Mouse (Mus musculus) bone marrow, adult 2 months (tissue): ENCODE results near the gene Myh7b.

ENCODE experiments used
- CTCF ChIP-seq: fragments of 200-500 bp; IDR thresholded peaks from 2 replicates; pipeline ENCODE4 v1.5.1; 2011; ENCODE audit warnings: low read length, control low read depth; ENCODE audit not compliant: control insufficient read depth, insufficient read depth
- POLR2A ChIP-seq: fragments of 200-500 bp; IDR thresholded peaks from 2 replicates; pipeline ENCODE4 v1.6.1; 2011; ENCODE audit warnings: low read depth, mild to moderate bottlenecking, control low read depth, low read length, borderline replicate concordance; ENCODE audit not compliant: control insufficient read depth

DNA sequence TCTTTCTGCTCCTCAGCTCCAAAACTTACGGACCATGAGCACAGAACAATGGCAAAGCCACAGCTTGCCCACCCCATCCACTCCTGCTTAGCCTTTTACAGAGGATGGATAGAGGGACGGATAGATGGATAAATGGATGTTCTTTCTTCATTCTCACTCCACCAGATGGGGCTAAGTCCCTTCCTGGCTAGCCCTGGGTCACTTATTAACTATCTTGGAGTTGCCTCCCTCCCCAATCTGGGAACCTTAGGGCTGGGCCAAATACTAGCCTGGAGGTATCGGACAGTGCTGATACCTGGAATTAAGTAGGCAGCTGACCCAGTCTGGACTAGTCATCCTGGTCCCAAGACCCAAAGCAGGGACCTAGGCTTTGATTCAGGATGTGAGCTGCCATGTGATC lies 7.3 kb upstream of the Myh7b start:
- TF ChIP-seq CTCF (no peak), POLR2A (no peak)
